In genomic region chr9:121982665-121983064, GRCm38 (mm10) we compare ENCODE assay signal across 12 mouse cellular contexts.
"Had no signal": no experiment of that assay in that cellular context is flagged by ENCODE, and none has a peak within 500 bp of the region (broad histone marks: within the 10 kb centered on the region; RNA-seq: fewer than 3 reads in every experiment).

No protein-coding gene starts in this region.

- H3K4me3 ChIP-seq: intestine, embryonic 15.5 days; limb, embryonic 15.5 days; liver, embryonic 12.5 days; midbrain, embryonic 10.5 days; midbrain, embryonic 15.5 days; neural tube, embryonic 13.5 days had no signal

- H3K4me1 ChIP-seq: intestine, embryonic 15.5 days; liver, embryonic 12.5 days had no signal

- H3K27ac ChIP-seq: intestine, embryonic 15.5 days; limb, embryonic 15.5 days; liver, embryonic 12.5 days; midbrain, embryonic 10.5 days; midbrain, embryonic 15.5 days; neural tube, embryonic 13.5 days had no signal

- H3K27me3 ChIP-seq: intestine, embryonic 15.5 days; limb, embryonic 15.5 days; liver, embryonic 12.5 days; midbrain, embryonic 15.5 days; neural tube, embryonic 13.5 days had no signal

- DNase-seq: kidney, adult 18-20 months; kidney, postnatal 14 days; lung, embryonic 14.5 days; lung, postnatal 10 days; lung, postnatal 4 days; thymus, postnatal 14 days had no signal

- H3K9ac ChIP-seq: intestine, embryonic 15.5 days; limb, embryonic 15.5 days; liver, embryonic 12.5 days; lung, embryonic 14.5 days; midbrain, embryonic 15.5 days; neural tube, embryonic 13.5 days had no signal

- H3K36me3 ChIP-seq: intestine, embryonic 15.5 days had no signal

- H3K9me3 ChIP-seq: intestine, embryonic 15.5 days; limb, embryonic 15.5 days; liver, embryonic 12.5 days; midbrain, embryonic 10.5 days; midbrain, embryonic 15.5 days; neural tube, embryonic 13.5 days had no signal
